Mouse (Mus musculus) brown adipose tissue, adult 24 weeks (tissue): ENCODE data around the gene Serpina1f. TPM values are rescaled to one million over a fixed set of nuclear protein-coding genes. Genes with fewer than 3 reads are reported as not detected.
"Not testable (repeated sequence)": the region's sequence is repeated elsewhere in the genome, so short reads cannot be mapped to it uniquely, and the experiment has no call there.

Experiments used
- H3K27ac ChIP-seq: fragments of 200-500 bp; replicated peaks from 2 replicates; pipeline ENCODE4 v1.5.1; 2012; ENCODE audit warnings: low read depth, mild to moderate bottlenecking, low read length
- H3K4me1 ChIP-seq: fragments of 200-500 bp; 2 replicates; pipeline ENCODE4 v1.6.1; 2012; ENCODE audit warnings: low read length, mixed read lengths; ENCODE audit not compliant: control insufficient read depth, insufficient read depth, insufficient read length
- H3K4me3 ChIP-seq: fragments of 200-500 bp; 2 replicates; pipeline ENCODE4 v1.5.1; 2012; ENCODE audit warnings: low read depth, mild to moderate bottlenecking, low read length, moderate library complexity; ENCODE audit not compliant: insufficient read depth
- polyA plus RNA-seq: library from polyadenylated mRNA; stranded (reverse); fragments of >200 nt; gene quantifications from 2 replicates; pipeline ENCODE4 v1.2.4, GENCODE M21; 2012; ENCODE audit not compliant: missing spikeins, insufficient read depth, insufficient read length

Gene Serpina1f
- not detected in 2 replicates for polyA plus RNA-seq

DNA sequence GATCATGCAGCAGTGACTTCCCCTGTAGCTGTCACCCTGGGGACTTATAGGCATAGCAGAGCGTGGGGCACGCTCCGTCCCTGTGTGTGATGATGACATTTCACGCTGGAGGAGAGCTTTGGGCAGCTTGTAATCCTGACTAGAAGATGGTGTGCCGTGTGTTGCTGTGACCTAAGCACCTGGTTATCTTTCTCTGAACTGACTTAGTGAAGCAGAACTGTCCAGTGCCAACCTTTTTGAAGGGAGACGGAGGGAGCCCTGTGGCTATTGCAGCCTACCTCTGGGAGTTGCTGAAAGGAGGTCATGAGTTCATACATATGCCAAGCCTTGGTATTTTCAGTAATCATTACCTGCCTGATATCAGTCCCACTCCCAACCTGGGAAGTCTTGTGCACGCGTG, at the start of gene Serpina1f:
Gene Serpina1f (minus strand): TSS at position 101 of the 400 bp plus-strand sequence.
- H3K4me1 ChIP-seq: no peaks in the 10 kb centered on the region
- no peak within 1 kb of the TSS for H3K4me3 ChIP-seq
- no peak within 1 kb of the TSS for H3K27ac ChIP-seq

DNA sequence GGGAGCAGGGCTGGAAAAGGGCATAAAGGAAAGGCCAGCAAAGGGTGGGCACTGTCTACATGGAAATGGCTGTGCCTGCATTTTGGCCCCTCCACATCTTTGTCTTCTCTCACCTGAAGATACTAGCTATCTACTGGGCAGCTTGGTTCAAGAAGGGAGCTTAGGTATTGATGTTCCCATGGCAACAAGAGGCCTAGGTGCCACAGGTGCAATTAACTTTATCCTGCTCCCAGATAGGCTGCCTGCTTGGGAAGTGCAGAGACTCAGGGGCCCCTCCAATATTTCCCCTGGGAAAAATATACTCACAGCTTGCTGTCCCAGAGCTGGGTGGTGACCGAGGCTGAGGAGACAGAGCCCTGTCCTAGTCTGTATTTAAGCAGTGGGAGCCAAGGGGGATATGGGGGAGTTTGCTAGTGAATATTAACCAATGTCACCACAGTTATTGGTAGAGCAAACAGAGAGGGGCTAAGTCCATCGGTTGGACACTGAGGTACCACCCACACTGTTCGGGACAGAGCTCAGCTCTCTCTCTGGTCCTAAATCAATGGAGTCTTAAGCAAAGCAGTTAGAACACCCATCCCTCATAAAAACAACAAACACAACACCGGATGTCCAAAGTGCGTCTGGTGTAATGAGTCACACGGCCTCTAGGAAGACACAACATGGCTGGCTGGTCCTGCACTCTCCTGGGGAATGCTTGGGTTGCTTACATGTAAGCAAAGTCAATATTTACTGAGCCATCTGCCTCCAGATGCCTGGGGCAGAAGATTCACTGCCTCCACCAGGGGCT, 42.7 kb upstream of the Serpina1f start:
- not testable (repeated sequence) for H3K4me3 ChIP-seq, H3K27ac ChIP-seq

DNA sequence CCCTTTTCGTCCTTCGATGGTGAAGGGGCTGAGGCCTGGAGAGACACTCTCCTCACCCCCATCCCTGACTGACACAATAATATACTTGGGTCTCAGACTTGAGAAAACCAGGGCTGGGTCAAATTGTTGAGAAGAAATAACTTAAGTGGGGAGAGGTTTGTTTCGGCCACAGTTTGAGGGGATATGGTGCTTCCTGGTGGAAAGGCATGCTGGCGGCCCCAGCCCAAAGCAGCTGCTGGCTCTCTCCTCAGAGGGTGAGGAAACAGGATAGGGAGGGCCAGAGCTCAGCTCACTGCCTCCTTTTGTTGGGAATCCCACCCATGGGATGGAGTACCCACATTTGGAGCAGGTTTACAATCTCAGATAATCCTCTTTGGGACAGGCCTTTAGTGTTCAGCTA, 40.2 kb upstream of the Serpina1f start:
- not testable (repeated sequence) for H3K4me3 ChIP-seq
- peak overlapping the region; percentile 52 for H3K27ac ChIP-seq

More for the DNA sequence above, 42.7 kb upstream of the Serpina1f start:
- not testable (repeated sequence) for H3K4me1 ChIP-seq

GRCm38 (mm10) chr12:103735101-103735500, 39.8 kb upstream of the Serpina1f start:
- not testable (repeated sequence) for H3K4me1 ChIP-seq, H3K4me3 ChIP-seq
- peak overlapping the region; percentile 72 for H3K27ac ChIP-seq

More for the DNA sequence above, 40.2 kb upstream of the Serpina1f start:
- not testable (repeated sequence) for H3K4me1 ChIP-seq

GRCm38 (mm10) chr12:103711537-103711936, 16.2 kb upstream of the Serpina1f start:
- Histone ChIP-seq H3K4me1 (no peaks in the 10 kb centered on the region), H3K27ac (no peak overlapping the region)

GRCm38 (mm10) chr12:103710405-103710804, 15.1 kb upstream of the Serpina1f start:
- Histone ChIP-seq H3K4me3 (no peak overlapping the region), H3K4me1 (no peaks in the 10 kb centered on the region), H3K27ac (no peak overlapping the region)

More at GRCm38 (mm10) chr12:103711537-103711936, 16.2 kb upstream of the Serpina1f start:
- H3K4me3 ChIP-seq: no peak overlapping the region

- H3K4me1 ChIP-seq: no peaks in the 10 kb centered on the region
- H3K4me3 ChIP-seq: no peak overlapping the region
- H3K27ac ChIP-seq: no peak overlapping the region
Measured at GRCm38 (mm10) chr12:103706113-103706512, 10.8 kb upstream of the Serpina1f start.

- H3K27ac ChIP-seq: no peak overlapping the region
- no peak overlapping the region for H3K4me3 ChIP-seq
- H3K4me1 ChIP-seq: no peaks in the 10 kb centered on the region
Measured at GRCm38 (mm10) chr12:103705547-103705946, 10.2 kb upstream of the Serpina1f start.

DNA sequence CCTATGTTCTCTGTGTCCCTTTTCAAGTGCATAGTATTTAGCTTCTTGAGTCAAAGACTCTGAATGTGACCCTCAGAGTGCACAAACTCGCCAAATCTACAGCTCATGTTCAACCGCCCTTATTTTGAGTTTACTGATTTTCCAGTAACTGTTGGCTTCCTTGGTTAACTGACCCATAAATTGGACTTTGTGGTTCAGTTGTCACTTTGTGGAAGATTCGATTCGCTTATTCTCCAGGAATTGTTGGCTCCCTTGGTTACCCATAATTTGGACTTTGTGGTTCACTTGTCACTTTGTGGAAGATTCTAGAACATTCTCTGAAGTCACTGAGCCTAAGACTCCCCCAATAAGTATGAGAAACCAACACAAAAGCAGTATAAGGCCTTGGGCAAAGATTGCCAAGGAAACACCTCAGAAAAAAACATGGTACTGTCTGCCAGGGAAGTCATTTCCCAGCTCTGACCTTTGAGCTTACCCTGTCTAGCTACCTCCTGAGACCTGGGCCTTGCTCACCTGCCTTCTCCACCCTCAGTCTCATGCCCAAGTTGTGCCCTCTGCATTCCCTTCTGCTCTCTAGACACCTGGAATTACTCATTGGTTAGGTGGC, 4.9 kb upstream of the Serpina1f start:
- Histone ChIP-seq H3K4me1 (no peaks in the 10 kb centered on the region), H3K27ac (no peak overlapping the region), H3K4me3 (no peak overlapping the region)

DNA sequence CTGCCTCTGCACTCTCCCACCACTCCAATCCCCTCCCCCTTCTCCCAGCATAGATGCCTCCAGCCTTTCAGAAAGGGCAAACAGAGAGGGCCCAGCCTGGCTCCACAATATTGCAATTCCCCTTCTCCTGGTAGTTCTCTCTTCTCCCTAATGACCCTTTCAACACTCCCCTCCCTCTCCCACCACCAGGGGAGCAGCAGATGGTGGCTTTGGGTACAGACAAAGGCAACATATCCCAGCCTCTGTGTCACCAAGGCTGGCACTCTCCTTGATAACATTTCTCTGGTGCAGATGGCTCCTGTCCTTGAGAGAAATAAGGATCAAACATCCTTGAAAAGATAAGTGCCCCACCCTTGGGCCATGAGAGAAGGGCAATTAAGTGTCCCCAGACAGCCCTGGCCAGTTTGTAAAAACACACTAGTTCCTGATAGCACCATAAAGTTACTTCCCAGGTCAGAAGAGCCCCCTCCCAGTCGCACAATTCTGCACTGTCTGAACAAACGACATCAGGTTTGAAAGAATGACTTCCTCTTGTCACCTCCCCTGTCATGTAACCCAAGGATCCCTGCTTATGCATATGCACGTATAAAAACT, 7.0 kb downstream of the Serpina1f start:
- Histone ChIP-seq H3K4me1 (no peaks in the 10 kb centered on the region), H3K27ac (no peak overlapping the region)

GRCm38 (mm10) chr12:103687021-103687420, 8.3 kb downstream of the Serpina1f start:
- H3K4me1 ChIP-seq: no peaks in the 10 kb centered on the region
- H3K27ac ChIP-seq: no peak overlapping the region
- H3K4me3 ChIP-seq: no peak overlapping the region

More for the DNA sequence above, 7.0 kb downstream of the Serpina1f start:
- no peak overlapping the region for H3K4me3 ChIP-seq

- Histone ChIP-seq H3K27ac (no peak overlapping the region), H3K4me3 (no peak overlapping the region), H3K4me1 (no peaks in the 10 kb centered on the region)
Measured at GRCm38 (mm10) chr12:103686050-103686449, 9.3 kb downstream of the Serpina1f start.

DNA sequence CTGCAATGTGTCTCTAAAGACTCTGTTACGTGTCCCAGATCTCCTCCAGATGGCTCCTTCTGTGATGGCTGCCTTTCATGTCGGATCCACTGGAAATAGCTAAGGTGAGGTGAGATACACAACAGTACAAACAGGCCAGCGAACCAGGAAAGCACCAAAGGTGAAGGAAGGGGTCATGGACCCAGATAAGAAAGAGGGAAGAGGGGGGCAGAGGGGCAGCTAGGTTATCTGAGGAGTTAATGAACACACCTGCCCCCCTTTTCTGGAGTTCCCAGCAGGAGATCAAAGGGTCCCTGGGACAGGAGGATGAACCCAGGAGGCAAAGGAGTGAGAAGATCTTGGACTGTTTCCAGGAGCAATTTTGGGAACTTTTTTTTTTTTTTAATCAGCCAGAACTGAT, 9.9 kb downstream of the Serpina1f start:
- Histone ChIP-seq H3K27ac (no peak overlapping the region), H3K4me3 (no peak overlapping the region), H3K4me1 (no peaks in the 10 kb centered on the region)

DNA sequence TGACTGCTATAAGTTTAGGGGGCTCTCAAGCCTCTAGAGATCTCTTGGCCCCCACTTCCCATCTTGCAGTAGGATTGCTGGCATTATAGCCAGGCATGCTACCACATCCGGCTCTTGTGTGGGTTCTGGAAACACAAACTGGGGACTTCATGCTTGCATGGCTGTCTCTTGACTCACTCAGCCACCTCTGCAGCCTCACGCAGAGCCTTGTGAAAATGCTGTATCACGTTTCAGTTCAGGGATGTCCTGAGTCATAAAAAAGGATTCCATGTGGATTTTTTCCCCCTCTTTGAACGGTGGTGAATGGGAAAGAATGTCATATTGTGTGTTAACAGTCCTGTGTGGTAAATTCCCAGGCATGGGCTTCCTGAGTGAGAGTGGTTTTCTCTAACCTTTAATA, 11.6 kb downstream of the Serpina1f start:
- H3K27ac ChIP-seq: no peak overlapping the region
- H3K4me1 ChIP-seq: no peaks in the 10 kb centered on the region
- no peak overlapping the region for H3K4me3 ChIP-seq

GRCm38 (mm10) chr12:103681739-103682138, 13.6 kb downstream of the Serpina1f start:
- H3K27ac ChIP-seq: no peak overlapping the region
- no peak overlapping the region for H3K4me3 ChIP-seq
- no peaks in the 10 kb centered on the region for H3K4me1 ChIP-seq
